Mouse (Mus musculus): ENCODE measurements around the gene Myo1b. TPM values are rescaled to one million over a fixed set of nuclear protein-coding genes. Genes with fewer than 3 reads are reported as not detected.

The Myo1b gene
- 0.87 and 0.92 TPM in 2 replicates for total RNA-seq (2017)

- ATAC-seq (replicated peaks; ENCODE audit: low read depth, poor library complexity, severe bottlenecking), result peak; percentile 48
Measured at GRCm38 (mm10) chr1:51915576-51916156, at the start of gene Myo1b. Gene Myo1b, minus strand, starts transcription at chr1:51916071.

- ATAC-seq (replicated peaks; ENCODE audit: low read depth, poor library complexity, severe bottlenecking), result no peak
Measured at GRCm38 (mm10) chr1:51964647-51965046, 48.8 kb upstream of the Myo1b start.

GRCm38 (mm10) chr1:51947116-51947515 lies 31.2 kb upstream of the Myo1b start:
- ATAC-seq (replicated peaks; ENCODE audit: low read depth, poor library complexity, severe bottlenecking), result no peak

- peak; percentile 68 for ATAC-seq (replicated peaks; ENCODE audit: low read depth, poor library complexity, severe bottlenecking)
Measured at GRCm38 (mm10) chr1:51944755-51945154, 28.9 kb upstream of the Myo1b start.

- no peak for ATAC-seq (replicated peaks; ENCODE audit: low read depth, poor library complexity, severe bottlenecking)
Measured at GRCm38 (mm10) chr1:51938357-51938756, 22.5 kb upstream of the Myo1b start.

- no peak for ATAC-seq (replicated peaks; ENCODE audit: low read depth, poor library complexity, severe bottlenecking)
Measured at GRCm38 (mm10) chr1:51935006-51935405, 19.1 kb upstream of the Myo1b start.

GRCm38 (mm10) chr1:51934176-51934924 lies 18.5 kb upstream of the Myo1b start:
- ATAC-seq (replicated peaks; ENCODE audit: low read depth, poor library complexity, severe bottlenecking), result peak; percentile 75

GRCm38 (mm10) chr1:51932826-51933225 lies 17.0 kb upstream of the Myo1b start:
- no peak for ATAC-seq (replicated peaks; ENCODE audit: low read depth, poor library complexity, severe bottlenecking)

- no peak for ATAC-seq (replicated peaks; ENCODE audit: low read depth, poor library complexity, severe bottlenecking)
Measured at GRCm38 (mm10) chr1:51931561-51931960, 15.7 kb upstream of the Myo1b start.

GRCm38 (mm10) chr1:51930584-51930983 lies 14.7 kb upstream of the Myo1b start:
- ATAC-seq (replicated peaks; ENCODE audit: low read depth, poor library complexity, severe bottlenecking), result peak; percentile 60

GRCm38 (mm10) chr1:51929557-51929956 lies 13.7 kb upstream of the Myo1b start:
- ATAC-seq (replicated peaks; ENCODE audit: low read depth, poor library complexity, severe bottlenecking), result peak; percentile 19

- ATAC-seq (replicated peaks; ENCODE audit: low read depth, poor library complexity, severe bottlenecking), result no peak
Measured at GRCm38 (mm10) chr1:51922820-51923219, 6.9 kb upstream of the Myo1b start.

GRCm38 (mm10) chr1:51916276-51916675 lies 405 bp upstream of the Myo1b start:
- ATAC-seq (replicated peaks; ENCODE audit: low read depth, poor library complexity, severe bottlenecking), result no peak

- peak; percentile 27; the same call in 1 of the 2 replicates for ATAC-seq (replicated peaks; ENCODE audit: low read depth, poor library complexity, severe bottlenecking)
Measured at GRCm38 (mm10) chr1:51915051-51915575, 758 bp downstream of the Myo1b start.

GRCm38 (mm10) chr1:51914095-51914494 lies 1.8 kb downstream of the Myo1b start:
- ATAC-seq (replicated peaks; ENCODE audit: low read depth, poor library complexity, severe bottlenecking), result no peak

- ATAC-seq (replicated peaks; ENCODE audit: low read depth, poor library complexity, severe bottlenecking), result no peak
Measured at GRCm38 (mm10) chr1:51913071-51913814, 2.6 kb downstream of the Myo1b start.

GRCm38 (mm10) chr1:51911331-51911730 lies 4.5 kb downstream of the Myo1b start:
- ATAC-seq (replicated peaks; ENCODE audit: low read depth, poor library complexity, severe bottlenecking), result no peak

GRCm38 (mm10) chr1:51909204-51909603 lies 6.7 kb downstream of the Myo1b start:
- ATAC-seq (replicated peaks; ENCODE audit: low read depth, poor library complexity, severe bottlenecking), result no peak

GRCm38 (mm10) chr1:51907821-51908220 lies 8.1 kb downstream of the Myo1b start:
- 0 out of 2 replicates have a peak, but pooled peaks have one; percentile 5 for ATAC-seq (replicated peaks; ENCODE audit: low read depth, poor library complexity, severe bottlenecking)

GRCm38 (mm10) chr1:51906206-51906906 lies 9.5 kb downstream of the Myo1b start:
- no peak for ATAC-seq (replicated peaks; ENCODE audit: low read depth, poor library complexity, severe bottlenecking)
